Mouse (Mus musculus): ENCODE data around the gene Zfp109. TPM values are rescaled to one million over a fixed set of nuclear protein-coding genes. Genes with fewer than 3 reads are reported as not detected.
"Not testable (repeated sequence)": the region's sequence is repeated elsewhere in the genome, so short reads cannot be mapped to it uniquely, and the experiment has no call there.

Gene Zfp109
- polyA plus RNA-seq (2012; ENCODE audit: insufficient read depth, insufficient read length, low replicate concordance, missing spikeins): not detected in 2 replicates

GRCm38 (mm10) chr7:24237040-24237791, at the start of gene Zfp109:
Zfp109 (minus strand) TSS chr7:24237560.
- Histone ChIP-seq H3K4me3 (ENCODE audit: insufficient read depth, low read depth, low read length) (peak within 1 kb of the TSS; percentile 99), H3K27ac (ENCODE audit: insufficient read depth, low read depth, low read length) (0 out of 2 replicates have a peak within 1 kb of the TSS, but pooled peaks have one; percentile 43), H3K4me1 (ENCODE audit: control insufficient read depth, insufficient read depth, low read length) (peaks cover 4% of the 10 kb centered on the region; the same call in 1 of the 2 replicates)
- 5% methylated on average over 28 of the region's 28 CpGs for WGBS
- TF ChIP-seq POLR2A (IDR thresholded peaks at IDR 0.05; ENCODE audit: insufficient read depth, low read depth, low read length): peak; percentile 44; the same call in 1 of the 2 replicates
- no peak for TF ChIP-seq CTCF (IDR thresholded peaks at IDR 0.05; ENCODE audit: insufficient read depth, low read depth, low read length)

- WGBS: 89% methylated on average over 4 of the region's 4 CpGs
- H3K4me3 ChIP-seq (ENCODE audit: insufficient read depth, low read depth, low read length): no peak overlapping the region
- TF ChIP-seq CTCF (IDR thresholded peaks at IDR 0.05; ENCODE audit: insufficient read depth, low read depth, low read length) (no peak), POLR2A (IDR thresholded peaks at IDR 0.05; ENCODE audit: insufficient read depth, low read depth, low read length) (no peak)
Measured at GRCm38 (mm10) chr7:24286916-24287315, 49.6 kb upstream of the Zfp109 start.

GRCm38 (mm10) chr7:24286090-24286489, 48.7 kb upstream of the Zfp109 start:
- no peaks in the 10 kb centered on the region for H3K4me1 ChIP-seq (ENCODE audit: control insufficient read depth, insufficient read depth, low read length)
- 54% methylated on average over 4 of the region's 4 CpGs for WGBS
- H3K4me3 ChIP-seq (ENCODE audit: insufficient read depth, low read depth, low read length): no peak overlapping the region
- TF ChIP-seq CTCF (IDR thresholded peaks at IDR 0.05; ENCODE audit: insufficient read depth, low read depth, low read length): no peak
- TF ChIP-seq POLR2A (IDR thresholded peaks at IDR 0.05; ENCODE audit: insufficient read depth, low read depth, low read length): no peak
- no peak overlapping the region for H3K27ac ChIP-seq (ENCODE audit: insufficient read depth, low read depth, low read length)

More at GRCm38 (mm10) chr7:24286916-24287315, 49.6 kb upstream of the Zfp109 start:
- no peaks in the 10 kb centered on the region for H3K4me1 ChIP-seq (ENCODE audit: control insufficient read depth, insufficient read depth, low read length)
- H3K27ac ChIP-seq (ENCODE audit: insufficient read depth, low read depth, low read length): no peak overlapping the region

- no peak overlapping the region for H3K4me3 ChIP-seq (ENCODE audit: insufficient read depth, low read depth, low read length)
- no peak overlapping the region for H3K27ac ChIP-seq (ENCODE audit: insufficient read depth, low read depth, low read length)
- TF ChIP-seq CTCF (IDR thresholded peaks at IDR 0.05; ENCODE audit: insufficient read depth, low read depth, low read length) (no peak), POLR2A (IDR thresholded peaks at IDR 0.05; ENCODE audit: insufficient read depth, low read depth, low read length) (no peak)
- no peaks in the 10 kb centered on the region for H3K4me1 ChIP-seq (ENCODE audit: control insufficient read depth, insufficient read depth, low read length)
- 58% methylated on average over 4 of the region's 4 CpGs for WGBS
Measured at GRCm38 (mm10) chr7:24280858-24281145, 43.4 kb upstream of the Zfp109 start.

- no peak for TF ChIP-seq POLR2A (IDR thresholded peaks at IDR 0.05; ENCODE audit: insufficient read depth, low read depth, low read length)
- no peak for TF ChIP-seq CTCF (IDR thresholded peaks at IDR 0.05; ENCODE audit: insufficient read depth, low read depth, low read length)
- WGBS: 57% methylated on average over 10 of the region's 10 CpGs
- no peak overlapping the region for H3K4me3 ChIP-seq (ENCODE audit: insufficient read depth, low read depth, low read length)
- H3K27ac ChIP-seq (ENCODE audit: insufficient read depth, low read depth, low read length): no peak overlapping the region
- H3K4me1 ChIP-seq (ENCODE audit: control insufficient read depth, insufficient read depth, low read length): no peaks in the 10 kb centered on the region
Measured at GRCm38 (mm10) chr7:24280031-24280857, 42.9 kb upstream of the Zfp109 start.

GRCm38 (mm10) chr7:24278771-24279170, 41.4 kb upstream of the Zfp109 start:
- H3K4me1 ChIP-seq (ENCODE audit: control insufficient read depth, insufficient read depth, low read length); H3K4me3 ChIP-seq (ENCODE audit: insufficient read depth, low read depth, low read length); H3K27ac ChIP-seq (ENCODE audit: insufficient read depth, low read depth, low read length): not testable (repeated sequence)
- WGBS: 87% methylated on average over 3 of the region's 3 CpGs

- Histone ChIP-seq H3K4me1 (ENCODE audit: control insufficient read depth, insufficient read depth, low read length) (peaks cover 4% of the 10 kb centered on the region), H3K4me3 (ENCODE audit: insufficient read depth, low read depth, low read length) (no peak overlapping the region), H3K27ac (ENCODE audit: insufficient read depth, low read depth, low read length) (no peak overlapping the region)
- WGBS: 95% methylated on average over 4 of the region's 4 CpGs
- TF ChIP-seq CTCF (IDR thresholded peaks at IDR 0.05; ENCODE audit: insufficient read depth, low read depth, low read length) (no peak), POLR2A (IDR thresholded peaks at IDR 0.05; ENCODE audit: insufficient read depth, low read depth, low read length) (no peak)
Measured at GRCm38 (mm10) chr7:24274456-24274855, 37.1 kb upstream of the Zfp109 start.

GRCm38 (mm10) chr7:24271191-24271590, 33.8 kb upstream of the Zfp109 start:
- Histone ChIP-seq H3K27ac (ENCODE audit: insufficient read depth, low read depth, low read length) (no peak overlapping the region), H3K4me1 (ENCODE audit: control insufficient read depth, insufficient read depth, low read length) (peaks cover 6% of the 10 kb centered on the region), H3K4me3 (ENCODE audit: insufficient read depth, low read depth, low read length) (no peak overlapping the region)
- TF ChIP-seq POLR2A (IDR thresholded peaks at IDR 0.05; ENCODE audit: insufficient read depth, low read depth, low read length) (no peak), CTCF (IDR thresholded peaks at IDR 0.05; ENCODE audit: insufficient read depth, low read depth, low read length) (no peak)
- 96% methylated on average over 6 of the region's 6 CpGs for WGBS

- Histone ChIP-seq H3K4me1 (ENCODE audit: control insufficient read depth, insufficient read depth, low read length) (peaks cover 6% of the 10 kb centered on the region), H3K4me3 (ENCODE audit: insufficient read depth, low read depth, low read length) (peak within 1 kb of the TSS; percentile 89), H3K27ac (ENCODE audit: insufficient read depth, low read depth, low read length) (peak within 1 kb of the TSS; percentile 69; the same call in 1 of the 2 replicates)
- TF ChIP-seq POLR2A (IDR thresholded peaks at IDR 0.05; ENCODE audit: insufficient read depth, low read depth, low read length) (peak; percentile 48), CTCF (IDR thresholded peaks at IDR 0.05; ENCODE audit: insufficient read depth, low read depth, low read length) (no peak)
- WGBS: under 1% methylated on average over 12 of the region's 12 CpGs
Measured at GRCm38 (mm10) chr7:24270288-24270672, 32.9 kb upstream of the Zfp109 start, which contains the start of gene Zfp93. Zfp93 (plus strand) TSS chr7:24270420.
